Mouse (Mus musculus): Measurements from ENCODE around the gene Prrt1.

Prrt1 gene

GRCm38 (mm10) chr17:34649106-34649864, 20.0 kb downstream of the Prrt1 start:
- DNase-seq (ENCODE audit: extremely low spot score): no peak

- no peak for DNase-seq (ENCODE audit: extremely low spot score)
Observed at GRCm38 (mm10) chr17:34650781-34651180, 21.4 kb downstream of the Prrt1 start.

GRCm38 (mm10) chr17:34651507-34652221, 22.3 kb downstream of the Prrt1 start:
- DNase-seq (ENCODE audit: extremely low spot score): peak; percentile 45

GRCm38 (mm10) chr17:34652546-34652945, 23.2 kb downstream of the Prrt1 start:
- DNase-seq (ENCODE audit: extremely low spot score): no peak

- DNase-seq (ENCODE audit: extremely low spot score): no peak
Observed at GRCm38 (mm10) chr17:34652985-34653384, 23.7 kb downstream of the Prrt1 start.

- DNase-seq (ENCODE audit: extremely low spot score): no peak
Observed at GRCm38 (mm10) chr17:34653746-34654285, 24.5 kb downstream of the Prrt1 start.

GRCm38 (mm10) chr17:34654392-34654791, 25.1 kb downstream of the Prrt1 start:
- DNase-seq (ENCODE audit: extremely low spot score): no peak

GRCm38 (mm10) chr17:34655160-34655559, 25.8 kb downstream of the Prrt1 start:
- no peak for DNase-seq (ENCODE audit: extremely low spot score)

- DNase-seq (ENCODE audit: extremely low spot score): no peak
Observed at GRCm38 (mm10) chr17:34655581-34655991, 26.3 kb downstream of the Prrt1 start.

GRCm38 (mm10) chr17:34656666-34657065, 27.3 kb downstream of the Prrt1 start:
- no peak for DNase-seq (ENCODE audit: extremely low spot score)

GRCm38 (mm10) chr17:34657271-34657670, 27.9 kb downstream of the Prrt1 start:
- DNase-seq (ENCODE audit: extremely low spot score): no peak

- DNase-seq (ENCODE audit: extremely low spot score): no peak
Observed at GRCm38 (mm10) chr17:34658145-34658544, 28.8 kb downstream of the Prrt1 start.

GRCm38 (mm10) chr17:34658591-34658990, 29.3 kb downstream of the Prrt1 start:
- no peak for DNase-seq (ENCODE audit: extremely low spot score)

GRCm38 (mm10) chr17:34659181-34659896, 30.0 kb downstream of the Prrt1 start:
- DNase-seq (ENCODE audit: extremely low spot score): no peak

GRCm38 (mm10) chr17:34659897-34660214, 30.5 kb downstream of the Prrt1 start:
- no peak for DNase-seq (ENCODE audit: extremely low spot score)

GRCm38 (mm10) chr17:34660259-34660820, 31.0 kb downstream of the Prrt1 start:
- no peak for DNase-seq (ENCODE audit: extremely low spot score)

GRCm38 (mm10) chr17:34661121-34661591, 31.8 kb downstream of the Prrt1 start:
- no peak for DNase-seq (ENCODE audit: extremely low spot score)

GRCm38 (mm10) chr17:34662468-34662867, 33.1 kb downstream of the Prrt1 start:
- DNase-seq (ENCODE audit: extremely low spot score): no peak

- DNase-seq (ENCODE audit: extremely low spot score): no peak
Observed at GRCm38 (mm10) chr17:34662978-34663377, 33.6 kb downstream of the Prrt1 start.

- DNase-seq (ENCODE audit: extremely low spot score): no peak
Observed at GRCm38 (mm10) chr17:34663558-34663957, 34.2 kb downstream of the Prrt1 start.

- DNase-seq (ENCODE audit: extremely low spot score): no peak
Observed at GRCm38 (mm10) chr17:34664472-34664871, 35.1 kb downstream of the Prrt1 start.

GRCm38 (mm10) chr17:34670235-34670634, 40.9 kb downstream of the Prrt1 start, which contains the start of gene Tnxb:
TSS of gene Tnxb (plus strand) at chr17:34670535.
- no peak for DNase-seq (ENCODE audit: extremely low spot score)

Data from embryo, embryonic 9.5 days (tissue).